Mouse (Mus musculus) forebrain, postnatal 0 days (tissue): ENCODE results near the gene Ak4. TPM values are rescaled to one million over a fixed set of nuclear protein-coding genes. Genes with fewer than 3 reads are reported as not detected.

Experiments
- ATAC-seq: fragments of 200-750 bp; cut with Nextera tagmentation; 2 replicates; pipeline ENCODE4 v1.8.0; 2017; ENCODE audit warnings: mild to moderate bottlenecking, moderate library complexity
- DNase-seq: peaks from one replicate; pipeline ENCODE4 v3.0.0-alpha.2; 2015
- H3K27ac ChIP-seq: fragments of 300-500 bp; sonication (generic); 2 replicates; pipeline ENCODE4 v1.5.1; 2014; ENCODE audit warnings: low read depth, mild to moderate bottlenecking, antibody characterized with exemption, low read length, moderate library complexity, mixed read lengths
- H3K27me3 ChIP-seq: fragments of 300-500 bp; sonication (generic); 2 replicates; pipeline ENCODE4 v1.6.1; 2014; ENCODE audit warnings: mild to moderate bottlenecking, low read length, mixed read lengths; ENCODE audit not compliant: insufficient read depth
- H3K36me3 ChIP-seq: fragments of 300-500 bp; sonication (generic); 2 replicates; pipeline ENCODE4 v1.6.1; 2014; ENCODE audit warnings: mild to moderate bottlenecking, moderate library complexity; ENCODE audit not compliant: insufficient read depth
- H3K4me1 ChIP-seq: fragments of 300-500 bp; sonication (generic); 2 replicates; pipeline ENCODE4 v1.6.1; 2014; ENCODE audit warnings: antibody characterized with exemption; ENCODE audit not compliant: insufficient read depth
- H3K4me2 ChIP-seq: fragments of 300-500 bp; sonication (generic); 2 replicates; pipeline ENCODE4 v1.6.1; 2014; ENCODE audit warnings: low read depth, mild to moderate bottlenecking, moderate library complexity
- H3K4me3 ChIP-seq: fragments of 300-500 bp; sonication (generic); 2 replicates; pipeline ENCODE4 v1.5.1; 2014; ENCODE audit warnings: low read depth, low read length, mixed read lengths
- H3K9ac ChIP-seq: fragments of 300-500 bp; sonication (generic); 2 replicates; pipeline ENCODE4 v1.6.1; 2014; ENCODE audit warnings: mild to moderate bottlenecking
- H3K9me3 ChIP-seq: fragments of 300-500 bp; sonication (generic); 2 replicates; pipeline ENCODE4 v1.6.1; 2016; ENCODE audit warnings: low read length
- CTCF ChIP-seq: sonication (generic); IDR thresholded peaks from 2 replicates; pipeline ENCODE4 v1.5.1; 2016; ENCODE audit warnings: antibody characterized with exemption, control low read depth, low read depth
- WGBS: fragments of 180-500 bp; shearing (Covaris S2); extraction: QIAGEN DNeasy Blood & Tissue Kit; methylation state at CpG from one replicate; pipeline ENCODE4 v1.1.7; 2014; 5-methylcytosine and 5-hydroxymethylcytosine counted together
- polyA plus RNA-seq: library from polyadenylated mRNA; unstranded; fragments of >200 nt; fragmentation: Nextera tagmentation; extraction: Ambion mirVana; gene quantifications from 2 replicates; pipeline ENCODE4 v1.2.1, GENCODE M21; 2015
- total RNA-seq: library from RNA; depleted of rRNA; stranded (reverse); fragments of >200 nt; gene quantifications from 2 replicates; pipeline ENCODE4 v1.2.3, GENCODE M21; 2014; rRNA removed

Gene Ak4
- total and polyA plus RNA-seq, 2 experiments from 2014 or later: 6.0 to 10.2 TPM

GRCm38 (mm10) chr4:101510111-101510903, 91.2 kb downstream of the Ak4 start:
- H3K27ac ChIP-seq: no peak overlapping the region
- ATAC-seq (no peak), DNase-seq (no peak)
- H3K36me3 ChIP-seq: no peaks in the 10 kb centered on the region
- no peaks in the 10 kb centered on the region for H3K9me3 ChIP-seq
- H3K27me3 ChIP-seq: no peaks in the 10 kb centered on the region
- no peak overlapping the region for H3K4me3 ChIP-seq
- TF ChIP-seq CTCF: no peak
- no peak overlapping the region for H3K9ac ChIP-seq
- 82% methylated on average over 8 of the region's 8 CpGs for WGBS
- no peaks in the 10 kb centered on the region for H3K4me1 ChIP-seq
- peak overlapping the region; percentile 97; the same call in 1 of the 2 replicates for H3K4me2 ChIP-seq

DNA sequence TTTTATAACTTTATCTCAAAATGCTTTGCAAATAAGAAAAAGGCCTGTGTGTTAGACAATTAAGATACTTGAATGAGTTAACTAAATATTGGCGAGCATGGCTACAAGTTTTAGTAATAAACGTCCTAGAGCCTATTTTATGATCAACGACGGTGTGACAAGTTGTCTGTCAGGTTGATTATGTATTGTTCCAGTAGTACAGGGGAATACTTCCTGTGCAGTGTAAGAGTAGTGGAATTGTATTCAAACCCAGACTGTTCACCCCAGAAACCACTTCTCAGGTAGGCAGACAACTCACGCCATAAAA, 91.8 kb downstream of the Ak4 start:
- no peaks in the 10 kb centered on the region for H3K36me3 ChIP-seq
- no peak overlapping the region for H3K4me2 ChIP-seq
- no peak overlapping the region for H3K27ac ChIP-seq
- no peak for ATAC-seq
- TF ChIP-seq CTCF: no peak
- WGBS: 76% methylated on average over 5 of the region's 5 CpGs
- H3K27me3 ChIP-seq: no peaks in the 10 kb centered on the region
- H3K4me3 ChIP-seq: no peak overlapping the region
- no peak for DNase-seq
- H3K4me1 ChIP-seq: no peaks in the 10 kb centered on the region
- H3K9ac ChIP-seq: no peak overlapping the region
- H3K9me3 ChIP-seq: no peaks in the 10 kb centered on the region

DNA sequence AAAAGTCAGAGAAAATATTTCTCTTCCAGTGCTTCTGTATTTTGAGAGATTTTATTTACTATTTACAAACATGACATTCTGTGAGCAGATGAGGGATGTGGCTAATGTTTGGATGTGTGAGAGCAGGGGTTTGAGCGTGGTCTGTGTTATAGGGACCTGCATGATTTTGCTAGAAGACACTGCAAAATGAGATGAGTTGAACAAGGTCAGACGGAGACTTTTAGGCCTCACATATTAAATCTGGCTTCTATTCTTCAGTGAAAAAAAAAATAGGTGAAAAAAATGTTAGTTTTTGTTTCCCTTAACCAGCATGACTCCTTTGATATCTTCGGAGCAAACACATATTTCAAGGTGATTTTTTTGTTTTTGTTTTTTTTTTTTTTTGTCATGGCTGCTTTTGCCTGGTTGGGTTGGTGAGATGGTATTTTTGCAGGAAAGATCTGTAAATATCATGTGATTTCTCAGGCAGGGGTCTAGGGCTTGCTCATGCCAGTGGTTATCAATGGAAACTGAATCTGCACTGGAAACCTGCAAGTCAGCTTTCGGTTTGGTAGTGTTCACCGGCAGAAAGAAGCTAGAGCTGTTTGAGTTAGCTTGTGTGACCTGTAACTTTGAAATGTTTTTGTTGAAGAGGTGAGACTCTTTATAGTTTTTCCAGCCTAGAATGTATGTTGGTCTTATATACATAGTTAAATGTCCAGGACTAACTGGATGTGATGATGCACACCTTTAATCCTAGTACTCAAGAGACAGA, 92.9 kb downstream of the Ak4 start:
- Histone ChIP-seq H3K27me3 (no peaks in the 10 kb centered on the region), H3K27ac (no peak overlapping the region), H3K36me3 (no peaks in the 10 kb centered on the region), H3K9ac (no peak overlapping the region), H3K4me2 (no peak overlapping the region), H3K4me1 (no peaks in the 10 kb centered on the region), H3K4me3 (no peak overlapping the region), H3K9me3 (no peaks in the 10 kb centered on the region)
- ATAC-seq (no peak), DNase-seq (no peak)
- no peak for TF ChIP-seq CTCF
- 92% methylated on average over 5 of the region's 5 CpGs for WGBS

DNA sequence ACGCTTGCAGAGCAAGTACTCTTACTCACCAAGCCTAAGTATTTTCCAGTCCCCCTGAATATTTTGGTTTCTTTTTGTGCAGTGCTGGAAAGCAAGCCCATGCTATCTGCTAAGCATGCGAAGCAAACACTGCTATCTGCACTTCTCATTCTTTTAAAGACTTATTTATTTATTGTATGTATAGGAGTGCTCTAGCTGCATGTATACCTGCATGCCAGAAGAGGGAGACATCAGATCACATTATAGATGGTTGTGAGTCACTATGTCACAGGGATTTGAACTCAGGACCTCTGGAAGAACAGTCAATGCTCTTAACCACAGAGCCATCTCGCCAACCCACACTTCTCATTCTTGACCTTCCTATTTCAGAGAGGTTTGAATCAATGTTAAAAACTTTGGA, 94.2 kb downstream of the Ak4 start:
- H3K4me3 ChIP-seq: no peak overlapping the region
- H3K4me2 ChIP-seq: no peak overlapping the region
- no peak overlapping the region for H3K27ac ChIP-seq
- no peaks in the 10 kb centered on the region for H3K4me1 ChIP-seq
- no peaks in the 10 kb centered on the region for H3K27me3 ChIP-seq
- no peaks in the 10 kb centered on the region for H3K9me3 ChIP-seq
- peak; percentile 47 for TF ChIP-seq CTCF
- H3K36me3 ChIP-seq: no peaks in the 10 kb centered on the region
- WGBS: 96% methylated on average over 3 of the region's 3 CpGs
- ATAC-seq (no peak), DNase-seq (no peak)
- H3K9ac ChIP-seq: no peak overlapping the region

DNA sequence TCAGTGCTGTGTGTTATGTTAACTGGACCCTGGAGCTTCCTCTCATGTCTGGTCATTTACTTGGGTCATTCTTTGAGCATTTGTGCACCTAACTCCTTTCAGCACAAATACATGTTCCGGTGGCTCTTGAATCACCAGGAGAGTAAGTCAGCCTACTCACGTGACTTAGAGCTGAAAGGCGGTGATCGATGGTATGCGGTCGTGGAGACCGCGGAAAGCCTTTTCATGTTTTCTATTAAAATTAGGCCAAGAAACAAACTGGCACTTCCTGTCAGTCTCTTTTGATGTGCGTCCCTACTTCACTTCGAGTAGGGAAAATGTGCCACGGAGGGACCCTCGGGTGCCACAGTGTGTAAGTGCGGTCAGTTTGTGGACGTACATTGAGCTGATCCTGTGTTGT, 96.8 kb downstream of the Ak4 start:
- Histone ChIP-seq H3K4me2 (no peak overlapping the region), H3K9me3 (no peaks in the 10 kb centered on the region), H3K36me3 (no peaks in the 10 kb centered on the region), H3K4me3 (no peak overlapping the region), H3K27ac (no peak overlapping the region), H3K9ac (no peak overlapping the region), H3K27me3 (no peaks in the 10 kb centered on the region), H3K4me1 (no peaks in the 10 kb centered on the region)
- WGBS: 96% methylated on average over 14 of the region's 14 CpGs
- TF ChIP-seq CTCF: no peak
- ATAC-seq (no peak), DNase-seq (no peak)

Other genes starting within 250 kb of the Ak4 start
- 63.1 and 71.1 TPM in 2 replicates for gene Jak1, start 154.0 kb upstream of the Ak4 start, total RNA-seq
- gene Jak1, start 154.0 kb upstream of the Ak4 start, polyA plus RNA-seq: 57.2 and 68.7 TPM in 2 replicates
- 122 and 153 TPM in 2 replicates for gene Dnajc6, start 77.4 kb downstream of the Ak4 start, total RNA-seq
- gene Dnajc6, start 77.4 kb downstream of the Ak4 start, polyA plus RNA-seq: 28.9 and 46.0 TPM in 2 replicates
- gene Leprot, start 228.4 kb downstream of the Ak4 start, total RNA-seq: 74.8 and 78.8 TPM in 2 replicates
- gene Leprot, start 228.4 kb downstream of the Ak4 start, polyA plus RNA-seq: 89.0 and 98.3 TPM in 2 replicates